22 mouse cellular contexts compared by ENCODE assay signal in genomic region chr1:77256115-77256842, GRCm38 (mm10).
"Had no signal": no experiment of that assay in that cellular context is flagged by ENCODE, and none has a peak within 500 bp of the region (broad histone marks: within the 10 kb centered on the region; RNA-seq: fewer than 3 reads in every experiment).

No protein-coding gene starts in this region.

- H3K4me2 ChIP-seq: limb, embryonic 15.5 days; liver, embryonic 11.5 days; lung, embryonic 15.5 days; midbrain, embryonic 13.5 days; neural tube, embryonic 13.5 days; stomach, embryonic 15.5 days had no signal

- ATAC-seq: intestine, postnatal 0 days; liver, postnatal 0 days; midbrain, embryonic 13.5 days; midbrain, embryonic 16.5 days had no signal

- H3K4me3 ChIP-seq: left cerebral cortex, adult 2 months; limb, embryonic 15.5 days; lung, embryonic 15.5 days; megakaryocyte, embryonic 14.5 days; midbrain, embryonic 10.5 days; midbrain, embryonic 13.5 days; myocyte; neural tube, embryonic 13.5 days; stomach, embryonic 15.5 days had no signal

- H3K4me1 ChIP-seq: megakaryocyte, embryonic 14.5 days; stomach, embryonic 15.5 days had no signal

- H3K27ac ChIP-seq: left cerebral cortex, adult 2 months; limb, embryonic 15.5 days; liver, embryonic 14.5 days; lung, embryonic 15.5 days; midbrain, embryonic 10.5 days; midbrain, embryonic 13.5 days; neural tube, embryonic 13.5 days; stomach, embryonic 15.5 days had no signal

- H3K9me3 ChIP-seq: limb, embryonic 15.5 days; lung, embryonic 15.5 days; midbrain, embryonic 10.5 days; midbrain, embryonic 13.5 days; neural tube, embryonic 13.5 days; stomach, embryonic 15.5 days had no signal

- H3K27me3 ChIP-seq: limb, embryonic 15.5 days; lung, embryonic 15.5 days; megakaryocyte, embryonic 14.5 days; midbrain, embryonic 13.5 days; stomach, embryonic 15.5 days had no signal

- DNase-seq: kidney, postnatal 25 days; layer of hippocampus, postnatal 36 days; liver, postnatal 0 days; lung, postnatal 10 days; lung, postnatal 36 days; retina, postnatal 1 day; right cerebral cortex, postnatal 25 days; spleen, adult 18-20 months; thymus, postnatal 25 days had no signal

- H3K9ac ChIP-seq: limb, embryonic 15.5 days; liver, embryonic 14.5 days; liver, postnatal 0 days; lung, embryonic 15.5 days; midbrain, embryonic 13.5 days; neural tube, embryonic 13.5 days; stomach, embryonic 15.5 days had no signal

- H3K36me3 ChIP-seq: limb, embryonic 15.5 days; lung, embryonic 15.5 days; midbrain, embryonic 10.5 days; midbrain, embryonic 13.5 days; neural tube, embryonic 13.5 days; stomach, embryonic 15.5 days had no signal
